Mouse (Mus musculus) midbrain, embryonic 14.5 days (tissue): ENCODE measurements at regions not wholly inside any gene's neighbourhood (a gene's known extent, or its start where the extent isn't known, plus 50 kb on each side); places are given as distances from the start of the nearest gene placed in this dataset.

Source experiments
- ATAC-seq: fragments of 200-750 bp; cut with Nextera tagmentation; 2 replicates; pipeline ENCODE4 v1.8.0; 2017; ENCODE audit warnings: moderate number of reproducible peaks, moderate library complexity; ENCODE audit not compliant: low FRiP score, low TSS enrichment
- DNase-seq: peaks from one replicate; pipeline ENCODE4 v3.0.0-alpha.2; 2015
- H3K27ac ChIP-seq: fragments of 300-500 bp; sonication (generic); replicated peaks from 2 replicates; pipeline ENCODE4 v1.5.1; 2014; ENCODE audit warnings: mild to moderate bottlenecking, low read depth, low read length, moderate library complexity
- H3K27me3 ChIP-seq: fragments of 300-500 bp; sonication (generic); 2 replicates; pipeline ENCODE4 v1.6.1; 2014; ENCODE audit warnings: low read length, control low read depth, mixed read lengths; ENCODE audit not compliant: control insufficient read depth, insufficient read depth
- H3K36me3 ChIP-seq: fragments of 300-500 bp; sonication (generic); 2 replicates; pipeline ENCODE4 v1.6.1; 2014; ENCODE audit warnings: low read length, control low read depth; ENCODE audit not compliant: control insufficient read depth, insufficient read depth
- H3K4me1 ChIP-seq: fragments of 300-500 bp; sonication (generic); 2 replicates; pipeline ENCODE4 v1.6.1; 2014; ENCODE audit warnings: mild to moderate bottlenecking, antibody characterized with exemption, low read length, control low read depth; ENCODE audit not compliant: control insufficient read depth, insufficient read depth
- H3K4me2 ChIP-seq: fragments of 300-500 bp; sonication (generic); 2 replicates; pipeline ENCODE4 v1.6.1; 2014; ENCODE audit warnings: mild to moderate bottlenecking, low read length, moderate library complexity
- H3K4me3 ChIP-seq: fragments of 300-500 bp; sonication (generic); replicated peaks from 2 replicates; pipeline ENCODE4 v1.5.1; 2014; ENCODE audit warnings: low read depth, low read length
- H3K9ac ChIP-seq: fragments of 300-500 bp; sonication (generic); replicated peaks from 2 replicates; pipeline ENCODE4 v1.6.1; 2014; ENCODE audit warnings: mild to moderate bottlenecking, low read length, moderate library complexity
- H3K9me3 ChIP-seq: fragments of 300-500 bp; sonication (generic); 2 replicates; pipeline ENCODE4 v1.6.1; 2016; ENCODE audit warnings: low read length, control low read depth, mixed read lengths; ENCODE audit not compliant: control insufficient read depth
- WGBS: fragments of 180-500 bp; shearing (Covaris S2); extraction: QIAGEN DNeasy Blood & Tissue Kit; methylation state at CpG from one replicate; pipeline ENCODE4 v1.1.7; 2014; 5-methylcytosine and 5-hydroxymethylcytosine counted together

GRCm38 (mm10) chr13:80798863-80799817 is 84.0 kb upstream of the Arrdc3 start:
- H3K9me3 ChIP-seq = no peaks in the 10 kb centered on the region
- no peaks in the 10 kb centered on the region for H3K4me1 ChIP-seq
- no peaks in the 10 kb centered on the region for H3K27me3 ChIP-seq
- 82% methylated on average over 5 of the region's 5 CpGs for WGBS
- H3K4me3 ChIP-seq = no peak overlapping the region
- no peak for ATAC-seq
- no peak overlapping the region for H3K4me2 ChIP-seq
- no peak overlapping the region for H3K9ac ChIP-seq
- DNase-seq = no peak
- H3K36me3 ChIP-seq = no peaks in the 10 kb centered on the region
- H3K27ac ChIP-seq = no peak overlapping the region

- no peaks in the 10 kb centered on the region for H3K4me1 ChIP-seq
- no peaks in the 10 kb centered on the region for H3K27me3 ChIP-seq
- WGBS = 54% methylated on average over 2 of the region's 2 CpGs
- peak; percentile 67 for ATAC-seq
- no peaks in the 10 kb centered on the region for H3K9me3 ChIP-seq
- H3K36me3 ChIP-seq = no peaks in the 10 kb centered on the region
- H3K9ac ChIP-seq = no peak overlapping the region
- no peak overlapping the region for H3K4me3 ChIP-seq
- no peak overlapping the region for H3K4me2 ChIP-seq
- DNase-seq = peak; percentile 77
- H3K27ac ChIP-seq = no peak overlapping the region
Observed at GRCm38 (mm10) chr13:80806172-80806571, 77.0 kb upstream of the Arrdc3 start.

DNA sequence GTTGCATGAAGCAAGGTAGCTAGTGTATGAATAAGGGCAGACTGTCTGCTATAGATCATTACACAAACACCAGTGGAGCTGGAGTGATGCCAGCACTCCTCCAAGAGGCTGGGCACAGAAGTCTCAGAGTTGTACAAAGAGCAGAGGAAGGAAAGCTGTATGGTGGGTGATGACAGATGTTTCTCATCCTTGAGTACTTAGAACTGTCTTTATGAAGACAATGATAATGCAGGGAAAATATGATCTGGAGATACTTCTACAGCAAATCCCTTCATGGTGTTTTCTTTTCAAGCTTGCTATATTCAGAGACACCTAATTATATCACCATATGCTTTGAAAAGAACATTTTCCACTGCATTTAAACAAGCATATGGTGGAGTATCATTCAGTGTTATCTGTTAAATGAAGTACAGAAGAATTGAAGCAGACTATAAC is 56.1 kb upstream of the Arrdc3 start:
- no peak for ATAC-seq
- Histone ChIP-seq H3K27ac (no peak overlapping the region), H3K4me1 (no peaks in the 10 kb centered on the region), H3K4me2 (no peak overlapping the region), H3K9ac (no peak overlapping the region), H3K36me3 (no peaks in the 10 kb centered on the region), H3K4me3 (no peak overlapping the region), H3K27me3 (no peaks in the 10 kb centered on the region), H3K9me3 (no peaks in the 10 kb centered on the region)
- peak; percentile 17 for DNase-seq
